Mouse (Mus musculus) forebrain, embryonic 14.5 days (tissue): Measurements from ENCODE around the gene Rln1. TPM values are rescaled to one million over a fixed set of nuclear protein-coding genes. Genes with fewer than 3 reads are reported as not detected.
A peak's percentile ranks its signal among the peaks of the same experiment; 100 is the strongest.

ENCODE experiments used
- ATAC-seq: fragments of 200-750 bp; cut with Nextera tagmentation; 2 replicates; pipeline ENCODE4 v1.8.0; 2017; ENCODE audit warnings: mild to moderate bottlenecking, moderate library complexity
- DNase-seq: peaks from one replicate; pipeline ENCODE4 v3.0.0-alpha.2; 2015; ENCODE audit warnings: low spot score
- H3K27ac ChIP-seq: fragments of 300-500 bp; sonication (generic); 2 replicates; pipeline ENCODE4 v1.5.1; 2014; ENCODE audit warnings: low read depth, mild to moderate bottlenecking, control low read depth, low read length, moderate library complexity
- H3K27me3 ChIP-seq: fragments of 300-500 bp; sonication (generic); replicated peaks from 2 replicates; pipeline ENCODE4 v1.6.1; 2014; ENCODE audit warnings: low read length, control low read depth, mixed read lengths; ENCODE audit not compliant: control insufficient read depth, insufficient read depth
- H3K36me3 ChIP-seq: fragments of 300-500 bp; sonication (generic); 2 replicates; pipeline ENCODE4 v1.6.1; 2014; ENCODE audit warnings: low read length, control low read depth; ENCODE audit not compliant: control insufficient read depth, insufficient read depth
- H3K4me1 ChIP-seq: fragments of 300-500 bp; sonication (generic); 2 replicates; pipeline ENCODE4 v1.6.1; 2014; ENCODE audit warnings: antibody characterized with exemption, low read length, control low read depth; ENCODE audit not compliant: control insufficient read depth, insufficient read depth
- H3K4me2 ChIP-seq: fragments of 300-500 bp; sonication (generic); 2 replicates; pipeline ENCODE4 v1.6.1; 2014; ENCODE audit warnings: mild to moderate bottlenecking, control low read depth, low read length
- H3K4me3 ChIP-seq: fragments of 300-500 bp; sonication (generic); 2 replicates; pipeline ENCODE4 v1.5.1; 2014; ENCODE audit warnings: low read depth, low read length, control low read depth
- H3K9ac ChIP-seq: fragments of 300-500 bp; sonication (generic); 2 replicates; pipeline ENCODE4 v1.6.1; 2014; ENCODE audit warnings: mild to moderate bottlenecking, low read length, control low read depth, moderate library complexity
- H3K9me3 ChIP-seq: fragments of 300-500 bp; sonication (generic); replicated peaks from 2 replicates; pipeline ENCODE4 v1.6.1; 2016; ENCODE audit warnings: low read length, control low read depth, mixed read lengths; ENCODE audit not compliant: control insufficient read depth
- WGBS: fragments of 180-500 bp; shearing (Covaris S2); extraction: QIAGEN DNeasy Blood & Tissue Kit; methylation state at CpG from one replicate; pipeline ENCODE4 v1.1.7; 2014; 5-methylcytosine and 5-hydroxymethylcytosine counted together
- polyA plus RNA-seq: library from polyadenylated mRNA; unstranded; fragments of >200 nt; fragmentation: Nextera tagmentation; extraction: Ambion mirVana; gene quantifications from 2 replicates; pipeline ENCODE4 v1.2.1, GENCODE M21; 2014

Gene Rln1
- 3.9 and 4.0 TPM in 2 replicates for polyA plus RNA-seq

DNA sequence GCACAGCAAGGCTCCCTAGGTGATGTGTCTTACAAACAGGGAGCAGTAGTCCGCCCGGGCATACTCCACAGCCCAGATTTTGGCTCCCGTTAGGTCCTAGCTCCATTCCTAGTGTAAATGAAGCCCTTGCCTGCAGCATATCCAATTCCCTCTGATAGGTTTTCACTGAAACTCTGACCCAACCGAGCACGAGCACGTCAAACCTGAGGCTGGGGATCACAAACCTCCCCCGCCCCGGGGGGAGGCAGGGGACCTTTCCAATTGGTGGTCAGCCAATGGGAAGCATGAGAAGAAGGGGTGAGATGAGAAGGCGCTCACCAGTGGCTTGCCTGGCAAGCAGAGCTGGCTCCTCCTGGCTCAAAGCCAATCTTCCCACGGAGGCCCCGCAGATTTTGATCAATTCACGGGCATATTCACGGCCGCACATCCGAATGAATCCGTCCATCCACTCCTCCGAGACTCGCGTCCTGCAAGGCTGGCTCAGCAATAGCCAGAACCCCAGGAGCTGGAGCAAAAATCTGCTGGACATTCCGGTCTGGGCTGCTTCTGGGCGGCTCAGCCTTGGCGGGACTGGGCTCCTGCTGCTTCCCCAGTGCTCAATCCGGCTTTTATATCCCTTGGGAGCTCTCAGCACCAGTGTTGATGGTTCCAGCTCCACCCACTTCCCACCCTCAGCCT, at the start of gene Rln1:
TSS of gene Rln1 (minus strand) at position 603 of the 678 bp plus-strand sequence.
- no peaks in the 10 kb centered on the region for H3K36me3 ChIP-seq
- peak within 1 kb of the TSS; percentile 66 for H3K9ac ChIP-seq
- WGBS: 2% methylated on average over 23 of the region's 23 CpGs
- H3K9me3 ChIP-seq: no peaks in the 10 kb centered on the region
- no peaks in the 10 kb centered on the region for H3K27me3 ChIP-seq
- peak within 1 kb of the TSS; percentile 42 for H3K4me3 ChIP-seq
- DNase-seq (peak; percentile 66), ATAC-seq (peak; percentile 77)
- H3K27ac ChIP-seq: no peak within 1 kb of the TSS
- peak within 1 kb of the TSS; percentile 70 for H3K4me2 ChIP-seq
- peaks cover 3% of the 10 kb centered on the region; the same call in 1 of the 2 replicates for H3K4me1 ChIP-seq

DNA sequence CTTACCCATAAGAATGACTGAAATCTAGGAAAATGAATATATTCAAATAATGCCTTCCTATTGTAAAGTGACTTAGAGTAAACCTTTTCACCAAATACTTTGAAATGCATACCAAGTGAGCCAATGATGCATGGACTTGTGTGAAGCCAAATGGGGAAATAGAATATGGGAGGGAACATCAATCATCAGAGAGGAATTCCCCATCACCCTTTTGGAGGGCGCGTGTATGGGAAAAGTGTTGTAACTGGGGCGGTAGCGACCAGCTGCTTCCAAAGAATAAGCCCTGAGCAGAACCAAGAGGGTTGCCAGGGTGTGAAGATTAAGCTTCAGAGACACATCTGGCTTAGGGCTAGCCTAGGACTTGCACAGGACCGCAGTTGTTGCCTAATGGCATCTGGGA, 48.9 kb upstream of the Rln1 start:
- no peak overlapping the region for H3K9ac ChIP-seq
- no peaks in the 10 kb centered on the region for H3K36me3 ChIP-seq
- H3K4me3 ChIP-seq: no peak overlapping the region
- no peaks in the 10 kb centered on the region for H3K27me3 ChIP-seq
- DNase-seq (no peak), ATAC-seq (no peak)
- 96% methylated on average over 5 of the region's 5 CpGs for WGBS
- no peak overlapping the region for H3K27ac ChIP-seq
- H3K4me1 ChIP-seq: no peaks in the 10 kb centered on the region
- H3K4me2 ChIP-seq: no peak overlapping the region
- H3K9me3 ChIP-seq: no peaks in the 10 kb centered on the region

DNA sequence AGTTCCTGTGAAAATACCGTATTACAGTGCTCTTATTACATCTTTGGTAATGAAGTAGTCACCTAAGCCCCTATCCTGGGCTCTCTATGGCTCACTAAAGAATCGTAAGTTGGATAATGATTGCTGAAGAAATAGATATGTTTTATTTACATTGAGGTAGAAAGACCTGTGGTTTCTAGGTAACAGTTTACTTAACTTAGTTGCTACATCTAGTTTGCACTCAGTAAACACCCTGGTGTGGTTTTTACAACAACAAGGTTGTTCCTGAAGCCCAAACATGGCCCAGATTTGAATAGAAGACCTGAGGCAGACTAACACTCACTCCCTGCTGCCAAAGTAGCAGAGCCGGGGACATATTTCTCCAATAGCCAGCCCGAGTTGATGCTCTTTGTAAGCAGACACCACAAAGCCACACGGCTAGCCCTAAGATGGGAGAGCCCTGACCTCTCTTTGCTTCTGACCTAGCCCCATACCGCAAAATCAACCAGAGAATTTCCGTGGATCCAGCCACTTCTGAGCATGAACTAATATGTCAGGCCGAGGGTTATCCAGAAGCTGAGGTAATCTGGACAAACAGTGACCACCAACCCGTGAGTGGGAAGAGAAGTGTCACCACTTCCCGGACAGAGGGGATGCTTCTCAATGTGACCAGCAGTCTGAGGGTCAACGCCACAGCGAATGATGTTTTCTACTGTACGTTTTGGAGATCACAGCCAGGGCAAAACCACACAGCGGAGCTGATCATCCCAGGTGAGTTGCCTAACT, 45.6 kb upstream of the Rln1 start:
- 90% methylated on average over 14 of the region's 14 CpGs for WGBS
- ATAC-seq (no peak), DNase-seq (no peak)
- no peaks in the 10 kb centered on the region for H3K4me1 ChIP-seq
- H3K27ac ChIP-seq: no peak overlapping the region
- no peaks in the 10 kb centered on the region for H3K36me3 ChIP-seq
- no peaks in the 10 kb centered on the region for H3K27me3 ChIP-seq
- H3K9ac ChIP-seq: no peak overlapping the region
- no peaks in the 10 kb centered on the region for H3K9me3 ChIP-seq
- no peak overlapping the region for H3K4me3 ChIP-seq
- no peak overlapping the region for H3K4me2 ChIP-seq

DNA sequence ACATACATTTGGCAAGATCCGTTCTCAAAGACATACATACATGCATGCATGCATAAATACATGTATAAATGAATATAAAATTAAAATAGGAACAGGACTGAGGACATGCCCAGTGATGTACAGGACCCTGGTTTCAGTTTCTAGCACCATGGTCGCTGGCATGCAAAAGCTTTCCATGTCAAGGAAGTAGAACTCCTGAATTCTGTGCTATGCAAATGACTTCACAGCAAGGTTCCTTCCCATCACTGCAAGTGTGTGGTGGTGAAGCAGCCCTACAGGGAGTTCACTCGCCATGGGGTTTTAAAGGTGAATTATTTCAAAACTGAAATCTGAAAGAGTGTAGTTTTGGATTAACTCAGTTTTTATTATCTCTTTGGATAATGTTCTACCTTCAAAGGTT, 41.9 kb upstream of the Rln1 start:
- no peak overlapping the region for H3K9ac ChIP-seq
- ATAC-seq: no peak
- no peak overlapping the region for H3K27ac ChIP-seq
- WGBS: 74% methylated on average over 3 of the region's 3 CpGs
- no peaks in the 10 kb centered on the region for H3K9me3 ChIP-seq
- H3K4me3 ChIP-seq: no peak overlapping the region
- H3K27me3 ChIP-seq: no peaks in the 10 kb centered on the region
- H3K4me1 ChIP-seq: no peaks in the 10 kb centered on the region
- no peaks in the 10 kb centered on the region for H3K36me3 ChIP-seq
- H3K4me2 ChIP-seq: no peak overlapping the region
- no peak for DNase-seq

DNA sequence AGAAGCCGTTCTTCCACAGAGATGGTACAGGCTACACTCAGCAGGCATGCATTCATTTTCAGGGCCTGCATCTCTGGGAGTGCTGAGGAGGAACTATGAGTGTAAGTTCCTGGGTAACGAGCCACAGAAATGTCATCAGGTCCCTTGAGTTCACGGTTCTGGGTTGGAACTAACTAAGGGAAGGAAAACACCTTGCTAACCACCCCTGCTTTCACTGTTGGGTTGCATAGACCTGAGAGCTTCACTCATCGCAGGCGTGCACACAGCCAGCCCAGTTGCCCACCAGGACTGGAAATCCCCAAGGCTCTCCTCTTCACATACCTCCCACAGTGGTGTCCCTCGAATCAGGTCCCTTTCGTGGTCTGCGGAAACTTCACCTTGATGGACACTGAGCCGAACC, 40.5 kb upstream of the Rln1 start:
- WGBS: 91% methylated on average over 9 of the region's 9 CpGs
- no peak overlapping the region for H3K9ac ChIP-seq
- no peak overlapping the region for H3K4me3 ChIP-seq
- DNase-seq: no peak
- no peak overlapping the region for H3K27ac ChIP-seq
- H3K9me3 ChIP-seq: no peaks in the 10 kb centered on the region
- no peaks in the 10 kb centered on the region for H3K36me3 ChIP-seq
- no peak for ATAC-seq
- H3K4me2 ChIP-seq: no peak overlapping the region
- H3K4me1 ChIP-seq: no peaks in the 10 kb centered on the region
- H3K27me3 ChIP-seq: no peaks in the 10 kb centered on the region

DNA sequence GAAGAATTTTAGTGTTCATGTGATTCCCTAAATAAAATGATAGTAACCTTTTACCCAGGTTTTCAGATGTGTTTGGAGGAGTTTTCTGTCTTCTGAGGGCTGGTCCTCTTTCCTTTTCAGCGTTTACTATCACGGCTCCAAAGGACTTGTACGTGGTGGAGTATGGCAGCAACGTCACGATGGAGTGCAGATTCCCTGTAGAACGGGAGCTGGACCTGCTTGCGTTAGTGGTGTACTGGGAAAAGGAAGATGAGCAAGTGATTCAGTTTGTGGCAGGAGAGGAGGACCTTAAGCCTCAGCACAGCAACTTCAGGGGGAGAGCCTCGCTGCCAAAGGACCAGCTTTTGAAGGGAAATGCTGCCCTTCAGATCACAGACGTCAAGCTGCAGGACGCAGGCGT, 39.0 kb upstream of the Rln1 start:
- Histone ChIP-seq H3K36me3 (no peaks in the 10 kb centered on the region), H3K9ac (peak overlapping the region; percentile 46; the same call in 1 of the 2 replicates), H3K27ac (no peak overlapping the region), H3K27me3 (no peaks in the 10 kb centered on the region), H3K4me1 (no peaks in the 10 kb centered on the region), H3K4me3 (no peak overlapping the region), H3K4me2 (peak overlapping the region; percentile 36), H3K9me3 (no peaks in the 10 kb centered on the region)
- no peak for ATAC-seq
- no peak for DNase-seq
- WGBS: 48% methylated on average over 11 of the region's 11 CpGs

DNA sequence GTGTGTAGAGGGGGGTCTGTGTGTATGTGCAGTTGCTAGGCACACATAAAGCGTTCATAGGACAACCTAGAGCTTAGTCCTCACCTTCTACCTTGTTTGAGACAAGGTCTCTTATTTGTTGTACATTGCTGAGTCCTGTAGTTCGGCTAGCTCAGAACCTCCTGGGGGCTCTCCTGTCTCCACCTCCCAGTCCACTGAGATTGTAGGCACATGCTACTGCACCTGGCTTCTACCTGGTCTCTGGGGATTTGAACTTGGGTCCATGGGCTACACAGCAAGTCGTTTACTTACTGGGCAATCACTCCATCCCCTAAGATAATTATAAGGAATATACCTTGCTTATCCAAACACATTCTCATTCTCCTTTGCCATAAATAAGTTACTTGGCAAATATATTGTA, 38.2 kb upstream of the Rln1 start:
- Histone ChIP-seq H3K27ac (no peak overlapping the region), H3K9me3 (no peaks in the 10 kb centered on the region), H3K27me3 (no peaks in the 10 kb centered on the region), H3K4me2 (no peak overlapping the region), H3K36me3 (no peaks in the 10 kb centered on the region), H3K9ac (no peak overlapping the region), H3K4me1 (no peaks in the 10 kb centered on the region), H3K4me3 (no peak overlapping the region)
- WGBS: 91% methylated on average over 3 of the region's 3 CpGs
- ATAC-seq: no peak
- DNase-seq: no peak

DNA sequence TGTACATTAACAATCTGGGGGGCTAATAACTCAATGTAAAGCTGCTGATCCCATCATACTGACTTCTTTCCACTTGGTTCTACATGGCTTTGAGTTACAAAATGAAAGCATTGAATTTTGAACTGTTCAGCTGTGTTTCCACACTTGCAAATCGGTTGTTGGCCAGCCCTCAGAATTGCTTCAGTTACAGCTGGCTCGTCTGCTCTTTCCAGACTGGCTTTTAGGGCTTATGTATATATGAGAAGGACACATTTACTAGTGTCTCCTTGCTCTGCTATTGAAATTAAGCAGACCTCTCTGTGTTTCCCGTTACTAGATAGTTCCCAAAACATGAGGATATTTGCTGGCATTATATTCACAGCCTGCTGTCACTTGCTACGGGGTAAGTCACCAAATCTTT, 37.7 kb upstream of the Rln1 start:
- DNase-seq (peak; percentile 56), ATAC-seq (no peak)
- Histone ChIP-seq H3K4me3 (no peak overlapping the region), H3K9ac (no peak overlapping the region), H3K4me1 (no peaks in the 10 kb centered on the region; the same call in 1 of the 2 replicates), H3K4me2 (no peak overlapping the region), H3K36me3 (no peaks in the 10 kb centered on the region), H3K27ac (no peak overlapping the region), H3K9me3 (no peaks in the 10 kb centered on the region), H3K27me3 (no peaks in the 10 kb centered on the region)
- 66% methylated on average over 4 of the region's 4 CpGs for WGBS
